Mouse (Mus musculus): ENCODE measurements around the gene Rraga. TPM values are rescaled to one million over a fixed set of nuclear protein-coding genes. Genes with fewer than 3 reads are reported as not detected.

Rraga gene
- total RNA-seq (2014; fragmentation: Nextera tagmentation) = 64.2 and 66.6 TPM in 2 replicates
- total RNA-seq (2017) = 7.8 and 12.1 TPM in 2 replicates
- polyA plus RNA-seq (2012) = 48.7 and 57.4 TPM in 2 replicates

DNA sequence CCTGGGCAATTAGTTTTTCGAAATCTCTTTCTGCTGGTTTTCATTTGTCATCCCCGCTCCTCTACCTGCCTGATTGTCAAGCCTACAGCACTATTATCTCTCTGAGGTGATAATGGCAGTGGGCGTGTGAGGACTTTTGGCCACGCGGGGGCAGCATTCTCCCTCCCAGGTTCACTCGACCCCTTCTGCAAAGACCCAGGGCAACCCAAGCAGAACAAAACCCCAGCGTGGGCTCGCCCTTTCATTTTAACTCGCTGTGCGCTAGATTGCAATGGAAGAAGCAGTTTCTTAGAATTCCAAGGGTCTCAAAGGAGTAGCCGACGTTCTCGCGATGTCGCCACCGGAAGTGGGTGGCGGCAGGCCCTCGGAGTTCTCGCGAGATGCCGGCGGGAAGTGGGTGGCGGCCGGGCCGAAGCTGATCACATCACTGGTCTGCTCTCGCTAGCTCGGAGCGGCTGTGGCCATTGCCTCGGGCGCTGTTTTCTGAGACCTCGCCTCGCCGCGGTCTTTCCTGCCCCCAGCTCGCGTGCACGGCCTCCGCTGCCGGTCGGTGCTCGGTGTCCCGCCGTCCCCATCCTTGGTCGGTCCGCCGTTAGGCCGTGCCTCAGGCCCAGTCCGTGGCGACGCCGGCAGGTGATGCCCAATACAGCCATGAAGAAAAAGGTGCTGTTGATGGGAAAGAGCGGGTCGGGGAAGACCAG, at the start of gene Rraga:
Gene Rraga (plus strand): TSS at position 386 of the 701 bp plus-strand sequence.
- no peak for TF ChIP-seq POLR2AphosphoS5 (IDR thresholded peaks at IDR 0.05; ENCODE audit: insufficient replicate concordance, low read depth, low read length)
- TF ChIP-seq CTCF (IDR thresholded peaks at IDR 0.05; ENCODE audit: low read depth, low read length) = peak; percentile 17; the same call in 1 of the 2 replicates
- DNase-seq (ENCODE audit: low spot score) (peak; percentile 88), ATAC-seq (ENCODE audit: extremely low read depth, insufficient number of reproducible peaks, low FRiP score, poor library complexity, severe bottlenecking) (peak; percentile 79)
- peaks cover 30% of the 10 kb centered on the region for H3K36me3 ChIP-seq (replicated peaks)
- H3K9me3 ChIP-seq (replicated peaks) = no peaks in the 10 kb centered on the region
- H3K27me3 ChIP-seq (ENCODE audit: insufficient read depth, low read length) = peaks cover 18% of the 10 kb centered on the region; the same call in 1 of the 2 replicates
- peaks cover 38% of the 10 kb centered on the region for H3K4me1 ChIP-seq (ENCODE audit: insufficient read depth, low read depth, low read length)
- H3K4me3 ChIP-seq (ENCODE audit: low read depth, low read length) = peak within 1 kb of the TSS; percentile 92

DNA sequence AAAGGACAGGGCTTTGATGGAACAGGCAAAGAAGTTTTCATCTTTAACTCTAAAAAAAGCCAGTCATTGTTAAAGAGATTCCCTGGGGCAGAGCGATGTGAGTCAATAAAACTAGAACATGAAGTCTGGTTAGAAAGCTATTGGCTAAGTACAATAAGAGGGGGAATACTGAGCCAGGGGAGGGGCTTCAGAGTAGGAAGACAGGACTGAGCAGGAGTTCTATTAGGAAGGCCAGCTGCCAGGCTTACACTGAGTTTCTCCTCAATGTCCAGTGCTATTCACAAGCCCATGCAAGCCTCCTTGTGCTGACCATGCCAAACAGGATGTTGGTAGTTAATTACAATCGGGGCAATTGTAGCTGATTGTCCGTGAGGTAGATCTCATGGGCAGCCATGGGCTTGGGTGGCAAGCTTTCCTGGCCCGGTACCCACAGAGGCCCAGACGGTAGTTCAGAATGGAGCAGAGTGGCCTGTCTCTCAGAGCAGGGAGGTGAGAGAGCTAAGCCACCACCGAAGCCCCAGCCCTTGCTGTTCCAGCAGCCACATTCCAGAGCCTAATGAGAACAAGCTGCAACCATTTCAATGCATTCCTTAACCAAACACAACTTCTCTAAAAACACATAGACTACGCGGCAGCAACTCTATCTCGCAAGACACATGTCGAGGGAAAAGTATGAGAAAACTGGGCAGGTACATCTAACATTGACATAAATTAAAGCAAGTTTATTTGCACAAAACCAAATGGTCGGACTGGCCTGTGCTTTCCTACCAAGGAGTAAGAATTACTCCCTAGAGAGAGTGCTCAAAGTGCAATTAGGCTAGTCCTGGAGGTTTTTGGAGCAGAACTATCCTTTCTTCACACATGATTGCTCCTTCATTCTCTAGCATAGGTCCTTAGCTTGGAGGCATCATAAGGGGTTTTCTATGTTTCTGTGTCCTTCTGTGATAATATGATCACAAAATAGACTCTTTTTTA, 48.0 kb upstream of the Rraga start:
- no peaks in the 10 kb centered on the region for H3K9me3 ChIP-seq (replicated peaks)
- H3K4me1 ChIP-seq (ENCODE audit: insufficient read depth, low read depth, low read length) = no peaks in the 10 kb centered on the region
- no peak overlapping the region for H3K4me3 ChIP-seq (ENCODE audit: low read depth, low read length)
- no peak for TF ChIP-seq POLR2AphosphoS5 (IDR thresholded peaks at IDR 0.05; ENCODE audit: insufficient replicate concordance, low read depth, low read length)
- no peak for TF ChIP-seq TAL1 (conservative IDR thresholded peaks at IDR 0.05; ENCODE audit: low read depth, low read length)
- no peak for TF ChIP-seq CTCF (IDR thresholded peaks at IDR 0.05; ENCODE audit: low read depth, low read length)
- no peak for TF ChIP-seq GATA2 (IDR thresholded peaks at IDR 0.05; ENCODE audit: borderline replicate concordance, low read depth, low read length)
- no peak for TF ChIP-seq GATA1 (IDR thresholded peaks at IDR 0.05; ENCODE audit: borderline replicate concordance, low read length)
- no peaks in the 10 kb centered on the region for H3K36me3 ChIP-seq (replicated peaks)
- DNase-seq (ENCODE audit: low spot score) (no peak), ATAC-seq (ENCODE audit: extremely low read depth, insufficient number of reproducible peaks, low FRiP score, poor library complexity, severe bottlenecking) (no peak)
- H3K27me3 ChIP-seq (ENCODE audit: insufficient read depth, low read length) = no peaks in the 10 kb centered on the region

DNA sequence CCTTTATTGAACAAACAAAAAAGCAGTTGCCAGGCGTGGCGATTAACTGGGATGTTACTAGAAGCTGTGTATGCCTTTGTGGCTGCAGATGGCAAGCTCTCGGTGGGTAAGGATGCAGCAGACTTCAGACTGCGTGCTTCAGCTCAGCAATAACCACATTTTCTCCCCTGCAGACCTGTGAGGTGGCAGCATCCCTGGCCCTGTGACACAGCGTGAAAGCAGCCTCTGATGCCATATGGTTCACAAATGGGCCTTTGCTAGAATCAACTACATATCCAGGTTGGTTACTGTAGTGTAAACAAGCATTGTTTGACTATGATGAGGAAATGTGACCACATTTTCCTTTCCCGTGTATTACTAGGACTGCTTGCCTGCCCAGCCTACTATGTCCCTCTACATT, 46.3 kb upstream of the Rraga start:
- Histone ChIP-seq H3K36me3 (replicated peaks) (no peaks in the 10 kb centered on the region), H3K4me1 (ENCODE audit: insufficient read depth, low read depth, low read length) (no peaks in the 10 kb centered on the region), H3K9me3 (replicated peaks) (no peaks in the 10 kb centered on the region), H3K27me3 (ENCODE audit: insufficient read depth, low read length) (peaks cover 2% of the 10 kb centered on the region; the same call in 1 of the 2 replicates), H3K4me3 (ENCODE audit: low read depth, low read length) (no peak overlapping the region)
- no peak for ATAC-seq (ENCODE audit: extremely low read depth, insufficient number of reproducible peaks, low FRiP score, poor library complexity, severe bottlenecking)
- TF ChIP-seq TAL1 (conservative IDR thresholded peaks at IDR 0.05; ENCODE audit: low read depth, low read length) = no peak
- DNase-seq (ENCODE audit: low spot score) = no peak

DNA sequence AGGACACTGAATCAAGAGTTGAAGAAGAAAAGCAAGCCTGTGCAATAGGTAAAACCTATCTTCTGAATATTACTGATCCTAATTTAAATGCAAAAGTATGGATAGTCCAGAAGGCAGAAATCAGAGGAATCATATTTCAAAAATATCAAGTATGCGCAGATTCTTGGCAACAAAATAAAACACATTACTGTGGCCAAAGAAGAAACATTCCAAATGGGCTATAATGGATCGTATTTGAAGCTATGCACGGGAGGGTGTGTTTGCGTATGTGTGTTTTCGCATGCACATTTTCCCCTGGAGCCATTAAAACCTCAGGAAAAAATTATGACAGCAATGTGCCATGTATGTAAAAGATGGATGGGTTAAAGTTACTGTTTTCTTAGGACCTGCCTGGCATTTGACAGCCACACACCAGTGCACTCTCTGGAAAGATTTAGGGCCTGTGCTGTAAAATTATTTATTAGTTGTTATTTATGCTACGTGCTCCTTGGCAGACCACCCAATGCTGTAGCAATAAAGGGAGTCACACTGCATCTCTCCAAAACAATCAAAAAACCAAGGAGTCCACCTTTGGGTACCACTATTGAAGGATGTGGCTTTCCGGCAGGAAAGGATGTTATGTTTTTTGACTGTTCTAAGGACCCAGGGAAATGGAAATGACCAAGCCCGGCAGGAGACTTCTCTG, 41.9 kb upstream of the Rraga start:
- no peaks in the 10 kb centered on the region for H3K36me3 ChIP-seq (replicated peaks)
- no peak for DNase-seq (ENCODE audit: low spot score)
- H3K9me3 ChIP-seq (replicated peaks) = no peaks in the 10 kb centered on the region

DNA sequence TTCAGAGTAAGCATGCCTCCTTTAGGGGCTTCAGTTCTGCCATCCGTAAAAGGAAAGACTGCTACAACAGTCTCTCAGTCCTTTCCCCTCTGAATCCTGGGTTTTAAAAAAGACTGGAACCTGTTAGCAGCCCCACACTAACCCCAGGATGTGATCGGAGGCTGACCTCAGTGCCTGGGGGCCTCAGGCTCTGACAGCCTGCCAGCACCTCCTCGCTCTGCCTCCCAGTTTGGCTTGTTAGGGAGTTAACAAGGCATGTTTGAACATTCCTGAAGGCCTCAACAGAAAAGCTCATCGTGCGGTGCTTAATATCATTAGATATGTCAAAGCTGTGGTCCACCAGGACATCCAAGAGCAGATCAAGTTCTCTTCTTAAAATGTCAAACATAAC, 41.4 kb upstream of the Rraga start:
- TF ChIP-seq GATA1 (IDR thresholded peaks at IDR 0.05; ENCODE audit: borderline replicate concordance, low read length) (no peak), CTCF (IDR thresholded peaks at IDR 0.05; ENCODE audit: low read depth, low read length) (no peak), GATA2 (IDR thresholded peaks at IDR 0.05; ENCODE audit: borderline replicate concordance, low read depth, low read length) (no peak), POLR2AphosphoS5 (IDR thresholded peaks at IDR 0.05; ENCODE audit: insufficient replicate concordance, low read depth, low read length) (no peak), TAL1 (conservative IDR thresholded peaks at IDR 0.05; ENCODE audit: low read depth, low read length) (no peak)
- no peak for DNase-seq (ENCODE audit: low spot score)

More for the DNA sequence above, 41.9 kb upstream of the Rraga start:
- Histone ChIP-seq H3K27me3 (ENCODE audit: insufficient read depth, low read length) (peaks cover 2% of the 10 kb centered on the region; the same call in 1 of the 2 replicates), H3K4me1 (ENCODE audit: insufficient read depth, low read depth, low read length) (no peaks in the 10 kb centered on the region), H3K4me3 (ENCODE audit: low read depth, low read length) (no peak overlapping the region)
- TF ChIP-seq GATA2 (IDR thresholded peaks at IDR 0.05; ENCODE audit: borderline replicate concordance, low read depth, low read length) (no peak), CTCF (IDR thresholded peaks at IDR 0.05; ENCODE audit: low read depth, low read length) (no peak), TAL1 (conservative IDR thresholded peaks at IDR 0.05; ENCODE audit: low read depth, low read length) (no peak), POLR2AphosphoS5 (IDR thresholded peaks at IDR 0.05; ENCODE audit: insufficient replicate concordance, low read depth, low read length) (no peak), GATA1 (IDR thresholded peaks at IDR 0.05; ENCODE audit: borderline replicate concordance, low read length) (no peak)
- ATAC-seq (ENCODE audit: extremely low read depth, insufficient number of reproducible peaks, low FRiP score, poor library complexity, severe bottlenecking) = no peak

DNA sequence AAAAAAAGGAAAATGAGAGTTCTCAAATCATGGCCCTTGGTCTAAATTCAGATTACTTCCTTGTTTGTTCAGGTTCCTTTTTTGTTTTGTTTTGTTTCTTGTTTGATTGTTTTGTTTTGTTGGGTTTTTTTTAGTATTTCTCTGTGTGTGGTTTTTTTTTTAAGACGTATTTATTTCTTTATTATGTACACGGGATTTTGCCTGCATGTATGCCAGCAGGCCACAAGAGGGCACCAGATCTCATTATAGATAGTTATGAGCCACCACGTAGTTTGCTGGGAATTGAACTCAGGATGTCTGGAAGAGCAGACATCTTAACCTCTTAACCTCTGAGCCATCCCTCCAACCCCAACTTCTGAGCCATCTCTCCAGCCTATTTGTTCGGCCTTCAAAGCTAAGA, 37.5 kb upstream of the Rraga start:
- Histone ChIP-seq H3K27me3 (ENCODE audit: insufficient read depth, low read length) (peaks cover 2% of the 10 kb centered on the region; the same call in 1 of the 2 replicates), H3K9me3 (replicated peaks) (no peaks in the 10 kb centered on the region), H3K4me1 (ENCODE audit: insufficient read depth, low read depth, low read length) (no peaks in the 10 kb centered on the region), H3K36me3 (replicated peaks) (no peaks in the 10 kb centered on the region), H3K4me3 (ENCODE audit: low read depth, low read length) (no peak overlapping the region)
- ATAC-seq (ENCODE audit: extremely low read depth, insufficient number of reproducible peaks, low FRiP score, poor library complexity, severe bottlenecking) (no peak), DNase-seq (ENCODE audit: low spot score) (no peak)
- TF ChIP-seq CTCF (IDR thresholded peaks at IDR 0.05; ENCODE audit: low read depth, low read length) (peak; percentile 66), GATA1 (IDR thresholded peaks at IDR 0.05; ENCODE audit: borderline replicate concordance, low read length) (no peak)

More for the DNA sequence above, 41.4 kb upstream of the Rraga start:
- Histone ChIP-seq H3K36me3 (replicated peaks) (no peaks in the 10 kb centered on the region), H3K4me1 (ENCODE audit: insufficient read depth, low read depth, low read length) (no peaks in the 10 kb centered on the region), H3K27me3 (ENCODE audit: insufficient read depth, low read length) (peaks cover 2% of the 10 kb centered on the region; the same call in 1 of the 2 replicates), H3K9me3 (replicated peaks) (no peaks in the 10 kb centered on the region), H3K4me3 (ENCODE audit: low read depth, low read length) (no peak overlapping the region)
- ATAC-seq (ENCODE audit: extremely low read depth, insufficient number of reproducible peaks, low FRiP score, poor library complexity, severe bottlenecking) = no peak

Measured in G1E (cell line).